Mouse (Mus musculus) left cerebral cortex, adult 2 months (tissue): Measurements from ENCODE around the gene Hoxa5. TPM values are rescaled to one million over a fixed set of nuclear protein-coding genes. Genes with fewer than 3 reads are reported as not detected.

ENCODE experiments used
- DNase-seq, 2 experiments: peaks; one replicate each; pipeline ENCODE4 v3.0.0; 2021 to 2022; ENCODE audit warnings: low spot score in 2 of 2, mixed read lengths in 1 of 2; ENCODE audit errors: extremely low spot score in 1 of 2
- H3K27ac ChIP-seq: fragments of 200-600 bp; 2 replicates; pipeline ENCODE4 v1.8.1; 2022
- H3K4me3 ChIP-seq: fragments of 200-600 bp; 2 replicates; pipeline ENCODE4 v1.8.1; 2022
- CTCF ChIP-seq: fragments of 200-600 bp; IDR thresholded peaks from 2 replicates; pipeline ENCODE4 v1.8.1; 2022; ENCODE audit warnings: antibody characterized with exemption, mild to moderate bottlenecking, moderate library complexity
- intact Hi-C: fragments of 180-260 bp; cut with DNase I; formaldehyde crosslinking; loops from one replicate; pipeline ENCODE4 v1.15.1; 2025
- total RNA-seq, 2 experiments: library from RNA; stranded (reverse); gene quantifications; 2 replicates each; pipeline ENCODE4 v1.2.3; 2021

Hoxa5 gene
- total RNA-seq, 2 experiments from 2014 or later: not detected

DNA sequence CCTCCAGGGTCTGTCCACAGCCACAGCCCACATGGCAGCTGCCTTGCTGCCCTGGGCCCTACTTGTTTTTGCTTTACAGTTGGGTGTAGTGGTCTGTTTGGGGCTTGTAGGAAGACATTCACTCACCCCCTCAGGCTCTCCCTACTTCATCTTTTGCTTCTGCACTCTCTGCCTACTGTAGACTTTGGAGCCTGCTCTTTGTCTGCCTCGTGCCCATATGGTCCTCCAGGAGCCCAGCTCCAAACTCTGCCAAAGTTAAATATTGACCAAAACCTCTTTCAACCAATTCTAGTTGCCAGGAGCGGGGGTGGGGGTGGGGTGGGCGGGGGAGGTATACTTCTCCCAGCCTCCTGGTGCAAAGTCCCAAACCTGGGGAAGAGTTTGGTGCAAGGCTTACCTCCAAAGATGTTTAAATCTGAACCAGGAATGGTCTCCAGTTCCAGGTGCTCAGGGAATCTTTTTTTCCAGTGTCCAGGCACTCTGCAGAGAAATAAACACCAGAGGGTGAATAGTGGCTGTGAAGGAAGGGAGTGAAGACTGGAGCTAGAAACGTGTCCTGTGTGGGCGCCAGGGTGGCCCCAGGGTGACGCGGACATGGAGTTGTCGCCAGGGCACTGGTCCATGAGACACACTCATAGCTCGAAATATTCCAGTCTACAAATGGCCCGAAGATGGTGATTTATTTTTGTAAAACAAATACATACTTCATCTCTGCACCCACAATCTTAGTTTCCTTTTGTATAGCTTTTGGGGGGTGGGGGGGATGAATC is 20.9 kb downstream of the Hoxa5 start:
- no peak for DNase-seq
- TF ChIP-seq CTCF: no peak
- H3K27ac ChIP-seq: no peak overlapping the region
- no peak overlapping the region for H3K4me3 ChIP-seq
- intact Hi-C loops: no loop called here

DNA sequence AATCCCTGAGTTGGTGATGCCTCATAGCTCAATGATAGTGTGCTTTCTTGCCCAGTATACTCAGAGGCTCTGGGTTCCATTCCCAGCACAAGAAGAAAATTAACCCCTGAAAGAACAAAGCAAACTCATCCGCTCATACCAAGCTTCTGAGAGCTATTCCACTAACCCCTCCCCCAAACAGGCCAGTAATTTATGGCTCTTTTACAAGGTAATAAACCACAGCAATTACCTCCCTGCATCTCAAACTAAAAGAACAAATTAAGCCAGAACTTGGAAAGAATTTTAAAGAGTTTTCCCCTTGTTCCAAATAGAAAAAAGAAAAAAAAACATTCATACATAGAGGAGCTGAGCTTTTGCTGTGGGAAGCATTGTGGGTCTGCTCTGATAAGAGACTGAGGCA is 21.6 kb downstream of the Hoxa5 start:
- DNase-seq: no peak
- intact Hi-C loops: no loop called here
- no peak for TF ChIP-seq CTCF
- H3K27ac ChIP-seq: no peak overlapping the region
- no peak overlapping the region for H3K4me3 ChIP-seq

DNA sequence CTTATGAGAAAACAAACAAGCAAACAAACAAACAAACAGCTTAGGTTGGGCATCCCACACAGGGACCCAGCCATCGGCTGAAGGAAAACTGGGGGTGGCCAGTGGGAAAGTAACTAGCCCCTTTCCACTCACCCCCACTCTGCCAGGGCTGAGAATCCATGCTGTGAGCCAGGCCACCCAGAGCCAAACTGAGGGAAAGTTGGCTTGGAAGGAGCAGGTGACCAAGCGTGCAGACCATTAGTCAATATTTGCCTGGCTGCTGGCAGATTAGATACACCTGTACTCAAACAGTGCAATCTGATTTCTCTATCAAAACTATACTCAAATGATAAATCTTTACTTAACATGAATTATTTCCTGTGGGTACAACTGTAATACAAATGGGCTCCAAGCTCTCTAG is 22.4 kb downstream of the Hoxa5 start:
- DNase-seq: no peak
- intact Hi-C loops: no loop called here
- no peak for TF ChIP-seq CTCF
- H3K27ac ChIP-seq: no peak overlapping the region
- no peak overlapping the region for H3K4me3 ChIP-seq

DNA sequence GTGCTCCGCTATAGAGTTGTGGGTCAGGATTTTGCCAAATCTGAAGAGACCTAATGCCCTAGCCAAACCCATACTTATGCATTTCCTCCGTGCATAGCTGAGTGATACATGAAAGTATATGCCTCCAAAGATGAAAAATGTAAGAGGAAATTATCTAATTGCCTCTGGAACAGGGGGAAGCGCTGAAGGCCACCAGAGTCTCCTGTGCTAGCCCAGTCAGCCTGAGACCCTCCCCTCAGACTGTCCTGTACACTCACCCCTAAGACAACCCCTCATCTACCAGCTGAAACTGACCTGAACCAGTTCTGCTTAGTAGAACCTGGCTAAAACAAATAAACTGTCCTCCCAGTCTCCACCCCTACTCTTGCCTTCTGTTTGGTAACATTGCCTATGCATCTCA is 23.7 kb downstream of the Hoxa5 start:
- DNase-seq: no peak
- Histone ChIP-seq H3K4me3 (no peak overlapping the region), H3K27ac (no peak overlapping the region)

DNA sequence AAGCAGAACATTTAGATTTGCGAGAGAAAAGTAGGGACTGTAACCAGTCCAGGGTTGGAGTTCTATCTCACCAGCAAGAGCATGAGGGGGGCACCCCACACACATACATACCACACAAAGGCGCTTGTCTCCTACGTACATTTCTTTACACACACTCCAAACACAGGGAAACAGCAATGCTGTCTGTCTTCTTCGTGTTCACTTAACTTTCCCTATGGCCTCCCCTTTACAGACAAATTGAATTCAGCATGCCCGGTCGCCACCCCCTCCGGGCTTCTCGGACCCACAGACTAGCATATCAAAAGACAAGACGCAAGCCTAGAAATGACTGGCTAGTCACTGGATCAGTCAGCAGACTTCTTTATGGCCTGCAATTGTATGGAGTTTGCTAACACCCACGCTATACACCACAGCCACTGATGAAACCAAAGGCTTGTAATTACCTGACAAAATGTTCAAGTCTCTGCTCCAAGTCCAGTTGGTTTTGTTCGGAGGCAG is 24.1 kb downstream of the Hoxa5 start:
- TF ChIP-seq CTCF: no peak
- Histone ChIP-seq H3K4me3 (no peak overlapping the region), H3K27ac (no peak overlapping the region)
- no peak for DNase-seq
- intact Hi-C loops: no loop called here

More for the DNA sequence above, 23.7 kb downstream of the Hoxa5 start:
- TF ChIP-seq CTCF: no peak
- intact Hi-C loops: no loop called here

DNA sequence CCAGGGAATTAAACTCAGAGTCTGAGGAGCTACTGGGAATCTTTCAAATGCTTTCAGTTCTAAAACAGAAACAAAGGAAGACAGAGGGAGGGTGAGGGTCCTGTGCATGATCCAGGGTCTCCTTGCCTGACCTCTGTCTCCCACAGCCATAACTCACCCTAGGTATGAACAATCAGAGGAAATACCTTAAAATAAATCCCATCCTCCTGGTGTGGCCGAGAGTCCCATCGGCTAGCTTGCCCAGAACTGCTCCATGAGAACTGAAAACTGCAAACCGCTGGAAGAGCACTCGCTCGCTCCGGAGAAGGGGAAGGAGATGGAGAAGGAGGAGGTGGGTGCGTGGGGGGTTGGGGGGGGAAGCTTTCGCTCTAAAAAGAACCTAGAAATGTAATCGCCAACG is 24.7 kb downstream of the Hoxa5 start:
- H3K4me3 ChIP-seq: no peak overlapping the region
- intact Hi-C loops: no loop called here
- H3K27ac ChIP-seq: no peak overlapping the region

DNA sequence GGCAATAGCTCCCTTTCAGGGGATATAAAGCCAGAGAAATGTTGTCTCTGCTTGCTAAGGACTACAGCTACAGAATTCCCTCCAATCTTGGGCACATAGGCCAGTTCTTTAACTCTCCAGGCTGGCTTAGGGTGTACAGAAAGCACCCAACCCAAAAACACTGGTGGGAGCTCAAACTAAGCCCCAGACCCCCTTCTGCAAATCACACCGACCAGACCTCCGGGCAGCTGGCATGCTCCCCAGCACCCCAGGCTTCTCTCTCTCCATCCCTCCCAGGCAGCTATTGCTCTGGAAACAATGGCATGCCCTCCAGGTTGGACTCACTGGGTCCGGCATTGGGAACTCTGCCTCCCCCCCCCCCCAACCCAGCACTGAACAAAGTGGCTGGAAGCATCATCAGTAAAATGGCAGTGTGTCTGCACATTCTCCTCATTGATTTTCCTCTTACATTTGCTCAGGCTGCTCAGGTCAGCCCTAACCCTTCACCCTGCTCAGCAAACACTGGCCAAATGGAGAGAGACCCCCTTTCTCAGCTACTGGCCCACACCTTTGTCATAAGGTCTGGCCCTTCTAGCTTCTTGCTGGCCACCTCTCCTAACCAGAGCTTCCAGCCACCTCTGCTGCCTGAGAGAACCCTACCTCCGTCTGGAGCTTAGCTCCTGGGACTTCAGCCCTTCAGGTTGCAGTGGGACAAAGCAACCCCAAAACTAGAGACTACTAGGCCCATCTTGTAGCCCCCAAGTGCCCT is 25.3 kb downstream of the Hoxa5 start:
- no peak for DNase-seq
- no peak for TF ChIP-seq CTCF
- Histone ChIP-seq H3K27ac (no peak overlapping the region), H3K4me3 (no peak overlapping the region)
- intact Hi-C loops: no loop called here

More for the DNA sequence above, 24.7 kb downstream of the Hoxa5 start:
- no peak for DNase-seq
- no peak for TF ChIP-seq CTCF

DNA sequence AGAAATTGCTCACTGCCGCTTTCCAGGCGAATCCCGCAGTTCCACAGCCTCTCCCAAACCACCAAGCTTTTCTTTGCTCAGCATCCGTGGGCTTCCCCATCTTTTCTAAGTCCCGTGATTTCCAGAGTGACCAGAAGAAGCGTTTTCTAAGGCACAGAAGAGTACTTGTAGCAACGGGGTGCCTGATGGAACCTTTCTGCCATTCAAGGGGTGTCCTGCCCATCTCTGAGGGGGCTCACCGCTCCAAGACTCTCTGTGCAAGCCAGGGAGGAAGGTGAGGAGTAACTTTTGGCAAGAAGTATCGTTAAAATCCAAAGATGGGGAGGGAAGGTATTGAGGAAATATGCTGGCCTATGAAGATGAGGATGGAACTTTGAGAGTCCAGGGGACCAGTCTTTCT is 26.6 kb downstream of the Hoxa5 start:
- intact Hi-C loops: no loop called here
- Histone ChIP-seq H3K4me3 (no peak overlapping the region), H3K27ac (no peak overlapping the region)
- no peak for DNase-seq
- TF ChIP-seq CTCF: no peak

DNA sequence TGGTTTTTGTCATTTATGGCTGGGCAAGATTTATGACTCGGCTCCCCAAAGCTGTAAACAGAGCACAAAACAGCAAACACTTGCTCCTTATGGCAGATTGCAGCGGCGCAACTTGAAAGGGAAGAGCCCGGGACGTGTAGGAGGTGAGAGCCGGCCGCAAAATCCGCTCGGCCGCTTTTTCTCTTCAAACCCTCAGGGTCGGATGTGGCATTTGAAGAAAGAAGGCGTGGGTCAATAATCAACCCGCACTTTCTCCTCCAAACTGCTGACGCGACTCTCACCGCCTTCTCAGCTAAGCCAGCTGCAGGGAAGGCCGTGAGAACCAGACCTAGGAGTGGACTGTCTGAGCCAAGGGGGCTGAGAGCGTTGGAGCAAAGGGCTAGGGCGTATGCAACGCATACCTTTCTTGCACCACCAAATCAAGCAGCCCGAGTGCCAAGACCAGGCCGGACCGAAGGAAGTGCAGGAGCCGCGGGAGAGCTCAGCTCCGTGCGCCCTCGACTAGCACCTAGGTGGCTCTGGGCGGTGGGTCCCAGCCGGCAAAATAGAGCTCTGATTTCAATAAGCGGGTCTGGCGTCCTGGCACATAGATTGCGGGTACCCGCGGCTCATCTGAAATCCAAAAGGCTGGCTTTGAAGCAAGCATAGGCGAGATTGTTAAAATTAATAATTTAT is 27.2 kb downstream of the Hoxa5 start, which contains the start of gene 5730596B20Rik:
Gene 5730596B20Rik, plus strand, starts transcription at position 438 of the 675 bp plus-strand sequence.
- DNase-seq: no peak
- intact Hi-C loops: no loop called here
- no peak for TF ChIP-seq CTCF
- no peak within 1 kb of the TSS for H3K27ac ChIP-seq
- H3K4me3 ChIP-seq: no peak within 1 kb of the TSS

DNA sequence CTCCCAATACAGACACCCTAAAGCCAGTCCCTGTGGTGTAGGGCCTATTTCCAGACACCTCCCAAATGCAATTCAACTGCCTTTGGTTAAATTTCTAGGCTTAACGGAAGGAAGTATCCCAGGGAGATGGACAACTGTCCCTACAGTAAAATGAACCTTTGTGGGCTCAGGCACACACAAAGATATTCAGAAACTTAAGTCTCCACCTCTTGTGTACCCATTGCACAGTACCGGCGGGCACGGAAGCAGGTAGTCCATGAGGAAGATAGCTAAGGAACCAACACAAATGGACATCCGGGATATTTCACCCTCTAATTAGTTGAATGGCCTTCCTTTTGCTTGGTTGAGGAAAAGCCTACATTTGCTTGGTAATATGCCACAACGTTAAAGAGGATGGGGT is 28.0 kb downstream of the Hoxa5 start:
- H3K27ac ChIP-seq: no peak overlapping the region
- no peak overlapping the region for H3K4me3 ChIP-seq
- TF ChIP-seq CTCF: no peak
- DNase-seq: no peak
- intact Hi-C loops: no loop called here

DNA sequence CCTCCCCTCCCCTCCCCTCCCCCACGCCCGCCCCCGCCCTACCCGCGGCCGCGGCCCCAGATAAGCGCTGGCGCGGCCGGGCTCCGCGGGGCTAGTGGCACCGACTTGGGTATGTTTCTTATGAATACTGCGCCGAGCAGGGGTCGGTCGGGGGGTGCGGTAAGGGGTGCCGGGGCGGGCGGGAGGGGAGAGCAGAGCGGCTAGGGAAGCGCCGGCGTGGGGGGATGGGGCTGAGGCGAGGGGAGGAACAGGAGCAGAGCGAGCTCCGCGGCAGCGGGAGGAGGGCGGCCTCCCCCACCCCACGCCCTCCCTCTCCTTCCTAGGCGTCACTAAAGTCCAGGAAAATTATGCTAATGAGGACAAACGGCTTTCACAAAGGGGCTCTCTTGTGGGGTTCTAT is 28.5 kb downstream of the Hoxa5 start:
- TF ChIP-seq CTCF: no peak
- Histone ChIP-seq H3K27ac (no peak overlapping the region), H3K4me3 (no peak overlapping the region)
- intact Hi-C loops: no loop called here
- no peak for DNase-seq

DNA sequence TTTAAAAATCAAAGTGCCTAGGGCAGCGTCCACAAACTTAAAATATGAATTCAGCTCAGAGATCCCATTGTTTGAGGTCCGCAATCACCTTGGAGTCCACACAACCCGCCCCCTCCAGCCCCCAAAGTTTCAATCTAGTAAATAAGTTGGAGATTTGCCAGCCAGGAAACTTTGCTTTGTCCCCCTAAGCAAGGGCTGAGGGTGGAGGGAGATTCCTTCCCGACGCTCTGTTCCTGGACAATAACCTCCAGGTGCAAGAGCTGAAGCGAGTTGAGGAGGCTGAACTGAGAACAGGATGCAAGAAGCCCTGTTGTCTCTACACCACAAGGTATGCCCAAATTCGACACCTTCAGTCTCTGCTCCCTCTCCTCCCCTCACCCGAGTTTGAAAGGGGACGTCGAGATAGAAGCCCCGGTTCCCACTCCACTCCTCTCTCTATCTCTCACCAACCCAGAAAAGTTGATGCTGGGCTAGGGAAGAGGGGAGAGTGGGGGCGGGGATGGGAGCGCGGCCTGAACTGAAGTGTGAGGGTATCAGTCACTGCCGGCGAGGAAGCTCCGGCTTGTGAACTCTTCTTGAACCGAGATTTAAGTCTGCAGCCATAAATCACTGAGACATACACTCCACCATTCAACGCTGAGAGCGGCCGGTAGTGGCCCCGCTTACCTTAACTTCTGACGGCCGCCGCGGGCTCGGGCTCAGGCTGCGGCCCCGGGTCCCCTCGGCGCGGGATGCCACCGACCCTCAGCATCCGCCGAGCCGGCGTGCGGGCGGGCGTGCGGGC is 29.2 kb downstream of the Hoxa5 start:
- intact Hi-C loops: no loop called here
- no peak for DNase-seq
- no peak overlapping the region for H3K27ac ChIP-seq
- H3K4me3 ChIP-seq: no peak overlapping the region
- no peak for TF ChIP-seq CTCF
